Mouse (Mus musculus): ENCODE results near the gene Bmpr1a. TPM values are rescaled to one million over a fixed set of nuclear protein-coding genes. Genes with fewer than 3 reads are reported as not detected.
"Not testable (repeated sequence)": the region's sequence is repeated elsewhere in the genome, so short reads cannot be mapped to it uniquely, and the experiment has no call there.

Gene Bmpr1a
- polyA plus RNA-seq, 1 experiment from 2014 or later: 60.4 TPM

DNA sequence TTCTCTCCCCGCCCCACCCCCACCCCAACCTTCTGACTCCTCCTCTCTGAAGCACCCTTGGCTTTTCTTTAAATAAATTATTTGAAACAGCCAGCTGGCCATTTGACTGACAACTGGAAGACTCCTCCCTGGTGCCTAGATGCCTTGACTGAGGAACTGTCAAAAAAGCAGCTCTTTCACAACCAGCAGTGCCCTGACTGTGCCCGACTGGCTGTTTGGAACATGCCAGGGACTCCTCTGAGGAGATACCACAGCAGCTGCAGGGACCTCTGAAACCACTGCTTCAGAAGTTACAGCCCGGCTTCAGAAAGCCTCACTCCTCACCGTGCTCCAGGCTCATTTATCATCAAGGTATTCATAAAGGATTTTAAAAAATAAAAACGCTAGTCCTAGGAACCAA, 58.8 kb downstream of the Bmpr1a start:
- ATAC-seq (replicated peaks; ENCODE audit: low FRiP score) (no peak), DNase-seq (ENCODE audit: low spot score) (no peak)
- Histone ChIP-seq H3K9ac (ENCODE audit: low read length) (no peak overlapping the region), H3K4me1 (replicated peaks; ENCODE audit: control insufficient read depth, insufficient read depth, low read length) (no peaks in the 10 kb centered on the region), H3K27me3 (ENCODE audit: control insufficient read depth, insufficient read depth, low read length) (no peaks in the 10 kb centered on the region), H3K36me3 (ENCODE audit: control insufficient read depth, insufficient read depth, low read length) (peaks cover 6% of the 10 kb centered on the region), H3K27ac (ENCODE audit: low read depth, low read length) (no peak overlapping the region), H3K4me3 (ENCODE audit: low read depth, low read length) (no peak overlapping the region), H3K4me2 (ENCODE audit: low read depth, low read length, severe bottlenecking) (no peak overlapping the region), H3K9me3 (ENCODE audit: control insufficient read depth, low read length) (no peaks in the 10 kb centered on the region)
- 87% methylated on average over 5 of the region's 5 CpGs for WGBS

DNA sequence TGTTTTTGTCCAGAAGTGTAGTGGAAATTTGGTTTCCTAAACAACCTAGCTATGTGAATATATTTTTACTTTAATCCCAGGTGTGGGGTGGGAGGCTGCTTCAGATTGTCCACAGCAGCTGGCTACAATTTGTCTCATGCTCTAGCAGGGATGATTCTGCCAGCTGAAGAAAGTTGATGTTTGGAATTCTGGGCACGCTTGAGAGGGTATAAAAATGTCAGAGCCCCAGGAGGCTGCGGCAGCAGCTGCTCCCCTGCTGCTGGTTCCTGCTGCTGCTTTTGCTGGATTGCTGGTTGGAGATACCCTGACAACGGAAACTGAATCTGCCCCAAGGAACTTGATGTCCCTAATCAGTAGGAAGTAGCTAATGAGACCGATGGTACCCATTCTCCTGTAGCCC, 60.6 kb downstream of the Bmpr1a start:
- Histone ChIP-seq H3K27ac (ENCODE audit: low read depth, low read length) (no peak overlapping the region), H3K9me3 (ENCODE audit: control insufficient read depth, low read length) (no peaks in the 10 kb centered on the region), H3K27me3 (ENCODE audit: control insufficient read depth, insufficient read depth, low read length) (no peaks in the 10 kb centered on the region), H3K9ac (ENCODE audit: low read length) (no peak overlapping the region), H3K4me2 (ENCODE audit: low read depth, low read length, severe bottlenecking) (no peak overlapping the region), H3K36me3 (ENCODE audit: control insufficient read depth, insufficient read depth, low read length) (peaks cover 6% of the 10 kb centered on the region), H3K4me1 (replicated peaks; ENCODE audit: control insufficient read depth, insufficient read depth, low read length) (no peaks in the 10 kb centered on the region), H3K4me3 (ENCODE audit: low read depth, low read length) (no peak overlapping the region)
- WGBS: 81% methylated on average over 4 of the region's 4 CpGs
- ATAC-seq (replicated peaks; ENCODE audit: low FRiP score) (no peak), DNase-seq (ENCODE audit: low spot score) (no peak)

DNA sequence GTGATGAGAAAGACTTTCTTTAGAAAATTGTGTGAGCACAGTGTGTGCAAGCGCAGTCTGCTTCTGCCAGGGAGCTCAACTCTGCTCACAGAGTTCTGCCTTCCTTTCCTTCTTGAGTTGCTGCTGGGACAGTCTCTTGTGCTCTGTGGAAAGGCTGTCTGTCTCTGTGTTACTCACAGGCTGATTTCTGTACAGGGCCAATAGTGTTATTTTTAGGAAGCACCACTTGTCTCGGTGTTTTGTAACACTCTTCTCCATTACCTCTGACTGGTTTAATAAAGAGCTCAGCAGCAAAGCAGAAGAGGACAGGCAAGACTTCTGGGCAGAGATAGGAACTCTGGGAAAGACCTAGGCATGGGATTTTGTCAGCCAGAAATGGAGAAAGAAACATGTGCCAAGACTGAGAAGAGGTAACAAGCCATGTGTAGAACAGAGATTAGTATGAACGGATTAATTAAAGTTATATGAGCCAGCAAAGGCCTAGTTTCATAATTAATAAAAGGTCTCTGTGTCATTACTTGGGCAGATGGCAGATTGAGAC, 62.5 kb downstream of the Bmpr1a start:
- 93% methylated on average over 3 of the region's 3 CpGs for WGBS
- ATAC-seq (replicated peaks; ENCODE audit: low FRiP score): no peak
- H3K4me2 ChIP-seq (ENCODE audit: low read depth, low read length, severe bottlenecking): no peak overlapping the region
- DNase-seq (ENCODE audit: low spot score): no peak
- no peaks in the 10 kb centered on the region for H3K9me3 ChIP-seq (ENCODE audit: control insufficient read depth, low read length)
- no peak overlapping the region for H3K9ac ChIP-seq (ENCODE audit: low read length)
- no peaks in the 10 kb centered on the region for H3K4me1 ChIP-seq (replicated peaks; ENCODE audit: control insufficient read depth, insufficient read depth, low read length)
- H3K27ac ChIP-seq (ENCODE audit: low read depth, low read length): no peak overlapping the region
- no peak overlapping the region for H3K4me3 ChIP-seq (ENCODE audit: low read depth, low read length)
- H3K36me3 ChIP-seq (ENCODE audit: control insufficient read depth, insufficient read depth, low read length): peaks cover 3% of the 10 kb centered on the region
- H3K27me3 ChIP-seq (ENCODE audit: control insufficient read depth, insufficient read depth, low read length): no peaks in the 10 kb centered on the region

DNA sequence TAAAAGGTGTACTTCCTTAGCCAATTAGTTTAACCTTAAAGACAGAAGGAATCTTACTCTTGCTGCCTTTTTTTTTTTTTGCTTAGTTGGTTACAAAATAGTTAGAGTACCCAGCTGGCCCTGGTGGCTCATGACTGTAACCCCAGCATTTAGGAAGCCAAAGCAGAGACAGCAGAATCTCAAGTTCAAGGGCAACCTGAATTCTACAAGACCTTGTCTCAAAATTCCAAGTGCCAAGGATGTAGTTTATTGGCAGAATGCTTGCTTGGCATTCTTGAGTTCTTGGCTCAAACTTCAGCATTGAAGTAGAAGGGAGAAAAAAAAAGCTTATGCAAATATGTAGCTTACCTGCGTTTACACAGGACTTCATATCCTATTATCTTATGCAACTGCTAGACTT, 74.1 kb downstream of the Bmpr1a start:
- Histone ChIP-seq H3K4me2 (ENCODE audit: low read depth, low read length, severe bottlenecking) (no peak overlapping the region), H3K27me3 (ENCODE audit: control insufficient read depth, insufficient read depth, low read length) (no peaks in the 10 kb centered on the region), H3K4me3 (ENCODE audit: low read depth, low read length) (no peak overlapping the region), H3K9me3 (ENCODE audit: control insufficient read depth, low read length) (no peaks in the 10 kb centered on the region), H3K4me1 (replicated peaks; ENCODE audit: control insufficient read depth, insufficient read depth, low read length) (no peaks in the 10 kb centered on the region), H3K9ac (ENCODE audit: low read length) (no peak overlapping the region), H3K27ac (ENCODE audit: low read depth, low read length) (no peak overlapping the region), H3K36me3 (ENCODE audit: control insufficient read depth, insufficient read depth, low read length) (no peaks in the 10 kb centered on the region; the same call in none of the 2 replicates)
- DNase-seq (ENCODE audit: low spot score) (no peak), ATAC-seq (replicated peaks; ENCODE audit: low FRiP score) (no peak)
- 90% methylated on average over 1 of the region's 1 CpGs for WGBS

DNA sequence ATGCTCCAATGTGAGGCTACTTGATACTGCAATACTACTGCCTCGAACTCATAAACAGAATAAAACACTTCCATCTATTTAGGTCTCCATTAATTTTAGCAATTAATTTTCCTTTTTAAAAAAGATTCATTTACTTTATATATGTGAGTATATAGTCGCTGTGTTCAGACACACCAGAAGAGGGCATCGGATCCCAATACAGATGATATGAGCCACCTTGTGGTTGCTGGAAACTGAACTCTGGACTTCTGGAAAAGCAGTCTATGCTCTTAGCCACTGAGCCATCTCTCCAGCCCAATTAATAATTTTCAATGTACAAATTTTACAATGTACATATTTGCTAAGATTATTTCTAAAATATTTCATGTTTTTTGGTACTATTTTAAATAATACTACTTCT, 74.9 kb downstream of the Bmpr1a start:
- ATAC-seq (replicated peaks; ENCODE audit: low FRiP score) (no peak), DNase-seq (ENCODE audit: low spot score) (no peak)
- WGBS: 90% methylated on average over 3 of the region's 3 CpGs

DNA sequence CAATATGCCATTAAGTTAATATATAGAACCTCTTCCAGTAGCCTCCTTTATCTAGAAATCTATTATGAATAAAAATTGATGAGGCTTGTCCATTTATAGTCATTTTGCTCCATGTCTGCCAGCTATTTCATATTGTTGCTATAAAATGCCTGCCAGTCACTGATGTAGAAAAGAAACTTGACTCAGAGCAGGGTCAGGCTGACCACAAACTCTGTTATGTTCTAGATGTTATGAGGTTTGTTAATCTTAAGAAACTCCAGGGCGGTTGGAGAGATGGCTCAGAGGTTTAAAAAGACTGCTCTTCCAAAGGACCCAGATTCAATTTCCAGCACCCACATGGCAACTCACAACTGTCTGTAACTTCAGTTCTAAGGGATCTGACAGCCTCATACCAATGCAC, 82.1 kb downstream of the Bmpr1a start:
- H3K4me2 ChIP-seq (ENCODE audit: low read depth, low read length, severe bottlenecking): no peak overlapping the region
- WGBS: 92% methylated on average over 1 of the region's 1 CpGs
- peaks cover 3% of the 10 kb centered on the region; the same call in 1 of the 2 replicates for H3K36me3 ChIP-seq (ENCODE audit: control insufficient read depth, insufficient read depth, low read length)
- DNase-seq (ENCODE audit: low spot score) (no peak), ATAC-seq (replicated peaks; ENCODE audit: low FRiP score) (no peak)
- H3K4me3 ChIP-seq (ENCODE audit: low read depth, low read length): no peak overlapping the region
- no peaks in the 10 kb centered on the region for H3K4me1 ChIP-seq (replicated peaks; ENCODE audit: control insufficient read depth, insufficient read depth, low read length)
- no peaks in the 10 kb centered on the region for H3K27me3 ChIP-seq (ENCODE audit: control insufficient read depth, insufficient read depth, low read length)
- no peaks in the 10 kb centered on the region for H3K9me3 ChIP-seq (ENCODE audit: control insufficient read depth, low read length)
- no peak overlapping the region for H3K9ac ChIP-seq (ENCODE audit: low read length)
- H3K27ac ChIP-seq (ENCODE audit: low read depth, low read length): no peak overlapping the region

More for the DNA sequence above, 74.9 kb downstream of the Bmpr1a start:
- Histone ChIP-seq H3K9me3 (ENCODE audit: control insufficient read depth, low read length) (no peaks in the 10 kb centered on the region), H3K27ac (ENCODE audit: low read depth, low read length) (no peak overlapping the region), H3K4me1 (replicated peaks; ENCODE audit: control insufficient read depth, insufficient read depth, low read length) (no peaks in the 10 kb centered on the region), H3K27me3 (ENCODE audit: control insufficient read depth, insufficient read depth, low read length) (no peaks in the 10 kb centered on the region), H3K36me3 (ENCODE audit: control insufficient read depth, insufficient read depth, low read length) (no peaks in the 10 kb centered on the region; the same call in none of the 2 replicates), H3K4me2 (ENCODE audit: low read depth, low read length, severe bottlenecking) (no peak overlapping the region), H3K4me3 (ENCODE audit: low read depth, low read length) (no peak overlapping the region), H3K9ac (ENCODE audit: low read length) (no peak overlapping the region)

DNA sequence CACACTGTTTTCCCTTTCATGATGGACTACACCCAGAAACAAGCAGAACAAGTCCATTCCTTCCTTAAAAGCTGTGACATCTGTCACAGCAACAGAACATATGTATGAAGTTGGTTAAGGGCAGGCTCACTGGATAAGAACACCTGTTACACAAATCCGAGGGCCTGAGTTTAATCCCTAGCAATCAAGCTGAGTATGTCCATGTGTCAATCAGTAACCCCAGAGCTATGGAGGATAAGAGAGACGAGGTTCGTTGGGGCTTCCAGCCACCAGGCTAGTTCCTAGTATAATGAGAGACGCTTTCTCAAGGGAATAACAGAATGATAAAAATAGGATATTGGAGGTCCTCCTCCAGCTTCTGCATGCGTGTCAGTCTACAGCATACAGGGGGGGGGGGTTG, 85.6 kb downstream of the Bmpr1a start:
- Histone ChIP-seq H3K4me1 (replicated peaks; ENCODE audit: control insufficient read depth, insufficient read depth, low read length) (no peaks in the 10 kb centered on the region), H3K9me3 (ENCODE audit: control insufficient read depth, low read length) (no peaks in the 10 kb centered on the region), H3K27ac (ENCODE audit: low read depth, low read length) (no peak overlapping the region), H3K4me2 (ENCODE audit: low read depth, low read length, severe bottlenecking) (no peak overlapping the region), H3K36me3 (ENCODE audit: control insufficient read depth, insufficient read depth, low read length) (peaks cover 7% of the 10 kb centered on the region), H3K27me3 (ENCODE audit: control insufficient read depth, insufficient read depth, low read length) (no peaks in the 10 kb centered on the region), H3K4me3 (ENCODE audit: low read depth, low read length) (no peak overlapping the region), H3K9ac (ENCODE audit: low read length) (no peak overlapping the region)
- no peak for ATAC-seq (replicated peaks; ENCODE audit: low FRiP score)
- peak; percentile 21 for DNase-seq (ENCODE audit: low spot score)
- 87% methylated on average over 5 of the region's 5 CpGs for WGBS

DNA sequence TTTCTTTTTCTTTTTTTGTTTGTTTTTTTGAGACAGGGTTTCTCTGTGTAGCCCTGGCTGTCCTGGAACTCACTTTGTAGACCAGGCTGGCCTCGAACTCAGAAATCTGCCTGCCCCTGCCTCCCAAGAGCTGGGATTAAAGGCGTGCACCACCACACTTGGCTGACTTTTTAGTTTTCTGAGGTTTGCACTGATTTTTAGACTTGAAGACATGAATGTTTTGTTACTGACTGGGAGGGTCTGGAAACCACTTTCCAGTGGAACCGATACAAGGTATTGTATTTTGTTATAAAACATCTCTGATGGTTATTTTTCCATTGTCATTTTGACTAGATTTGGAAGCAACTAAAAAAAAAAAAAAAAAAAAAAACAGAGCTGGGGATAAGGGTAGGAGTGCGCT, 86.2 kb downstream of the Bmpr1a start:
- H3K27me3 ChIP-seq (ENCODE audit: control insufficient read depth, insufficient read depth, low read length); H3K4me2 ChIP-seq (ENCODE audit: low read depth, low read length, severe bottlenecking); H3K9me3 ChIP-seq (ENCODE audit: control insufficient read depth, low read length); DNase-seq (ENCODE audit: low spot score); H3K36me3 ChIP-seq (ENCODE audit: control insufficient read depth, insufficient read depth, low read length); H3K4me3 ChIP-seq (ENCODE audit: low read depth, low read length); H3K9ac ChIP-seq (ENCODE audit: low read length); H3K27ac ChIP-seq (ENCODE audit: low read depth, low read length); H3K4me1 ChIP-seq (replicated peaks; ENCODE audit: control insufficient read depth, insufficient read depth, low read length); ATAC-seq (replicated peaks; ENCODE audit: low FRiP score): not testable (repeated sequence)
- WGBS: 98% methylated on average over 4 of the region's 4 CpGs

DNA sequence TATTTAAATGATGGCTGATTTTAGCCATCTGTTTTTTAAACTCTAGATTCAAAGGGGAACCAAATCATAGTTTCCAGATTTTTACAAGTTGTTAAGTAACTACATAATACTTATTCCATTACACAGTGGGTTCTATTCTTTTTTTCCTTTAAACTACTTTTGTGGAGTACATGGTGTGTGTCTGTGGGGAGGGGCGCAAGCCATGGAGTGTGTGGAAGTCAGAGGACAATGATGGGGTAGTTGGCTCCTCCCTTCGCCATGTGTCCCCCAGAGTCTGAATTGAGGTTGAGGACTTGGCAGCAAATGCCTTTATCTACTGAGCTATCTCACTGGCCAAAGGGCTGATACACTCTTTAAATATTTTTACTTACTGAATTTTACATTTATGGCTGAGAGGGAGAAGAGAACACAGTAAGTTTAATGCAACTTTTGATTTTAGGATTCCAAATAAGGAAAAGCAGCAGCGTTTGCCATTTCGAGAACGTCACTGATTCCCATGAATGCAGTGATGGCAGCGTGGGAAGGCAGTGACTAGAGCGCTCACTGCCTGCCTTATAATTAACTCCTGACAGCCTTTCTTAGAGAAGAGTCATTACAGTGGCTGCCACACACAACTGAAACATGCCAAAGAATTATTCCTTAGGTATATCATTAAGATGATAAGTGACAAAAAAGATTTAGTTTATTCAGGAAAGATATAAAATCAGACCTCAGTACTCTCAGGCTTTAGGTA, 90.8 kb downstream of the Bmpr1a start:
- ATAC-seq (replicated peaks; ENCODE audit: low FRiP score) (no peak), DNase-seq (ENCODE audit: low spot score) (peak; percentile 31)
- no peaks in the 10 kb centered on the region for H3K4me1 ChIP-seq (replicated peaks; ENCODE audit: control insufficient read depth, insufficient read depth, low read length)
- H3K9me3 ChIP-seq (ENCODE audit: control insufficient read depth, low read length): no peaks in the 10 kb centered on the region
- H3K36me3 ChIP-seq (ENCODE audit: control insufficient read depth, insufficient read depth, low read length): peaks cover 11% of the 10 kb centered on the region
- H3K27ac ChIP-seq (ENCODE audit: low read depth, low read length): no peak overlapping the region
- no peak overlapping the region for H3K4me3 ChIP-seq (ENCODE audit: low read depth, low read length)
- H3K9ac ChIP-seq (ENCODE audit: low read length): no peak overlapping the region
- H3K27me3 ChIP-seq (ENCODE audit: control insufficient read depth, insufficient read depth, low read length): no peaks in the 10 kb centered on the region
- 94% methylated on average over 7 of the region's 7 CpGs for WGBS
- H3K4me2 ChIP-seq (ENCODE audit: low read depth, low read length, severe bottlenecking): no peak overlapping the region

Data from forebrain, embryonic 11.5 days (tissue).